Mouse (Mus musculus): ENCODE measurements around the gene Unc45a. TPM values are rescaled to one million over a fixed set of nuclear protein-coding genes. Genes with fewer than 3 reads are reported as not detected.

The Unc45a gene
- total RNA-seq, 2 experiments from 2014 or later, result 11.6 to 12.6 TPM

GRCm38 (mm10) chr7:80368009-80368408 is 27.2 kb upstream of the Unc45a start:
- no peak for DNase-seq

- DNase-seq, result no peak
These were observed 26.4 kb upstream of the Unc45a start for GRCm38 (mm10) chr7:80367232-80367631.

DNA sequence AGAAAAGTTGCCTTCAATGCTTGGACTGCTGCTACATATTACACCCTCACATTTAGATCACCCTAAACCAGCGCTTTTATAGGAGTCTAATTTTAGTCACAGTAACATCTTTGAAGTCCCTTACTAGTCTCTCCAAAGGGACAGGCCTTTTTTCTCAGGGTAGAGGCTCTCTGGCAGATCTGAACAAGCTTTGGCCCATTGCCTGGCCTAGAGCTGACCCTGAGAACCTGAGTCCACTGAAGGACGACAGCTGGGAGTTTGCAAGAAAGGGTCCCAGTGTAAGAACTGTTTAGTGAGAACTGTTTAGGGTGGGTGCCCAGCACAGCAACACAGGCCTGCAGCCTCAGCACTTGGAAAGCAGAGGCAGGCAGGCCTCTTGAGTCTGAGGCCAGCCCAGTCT is 25.0 kb upstream of the Unc45a start:
- DNase-seq, result peak; percentile 61

GRCm38 (mm10) chr7:80360435-80360834 is 19.6 kb upstream of the Unc45a start:
- no peak for DNase-seq

GRCm38 (mm10) chr7:80358039-80358438 is 17.2 kb upstream of the Unc45a start:
- no peak for DNase-seq

- no peak for DNase-seq
These were observed 16.4 kb upstream of the Unc45a start for GRCm38 (mm10) chr7:80357156-80357555.

- DNase-seq, result no peak
These were observed 15.5 kb upstream of the Unc45a start for GRCm38 (mm10) chr7:80356351-80356750.

- peak; percentile 76 for DNase-seq
These were observed 12.1 kb upstream of the Unc45a start for GRCm38 (mm10) chr7:80352920-80353319.

DNA sequence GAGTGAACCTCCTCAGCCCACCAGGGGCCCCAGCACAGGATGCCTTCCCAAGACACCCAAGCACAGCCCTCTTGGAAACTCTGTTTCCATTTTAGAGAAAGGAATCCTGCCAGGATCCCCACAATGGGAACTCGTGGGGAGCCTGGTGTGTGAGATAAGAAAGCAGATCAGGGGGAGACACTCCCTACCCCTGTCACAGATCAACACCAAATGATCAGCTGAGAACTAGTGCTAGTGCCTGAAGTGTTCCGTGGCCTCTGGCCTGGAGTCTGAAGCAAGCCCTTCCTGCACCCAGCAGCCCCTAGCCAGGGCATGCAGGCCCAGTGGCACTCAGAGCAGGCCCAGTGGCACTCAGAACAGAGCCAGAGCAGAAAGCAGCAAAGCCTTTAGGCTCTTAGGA is 10.0 kb upstream of the Unc45a start:
- DNase-seq, result no peak

GRCm38 (mm10) chr7:80347670-80348586 is 7.1 kb upstream of the Unc45a start:
- no peak for DNase-seq

GRCm38 (mm10) chr7:80346830-80347229 is 6.0 kb upstream of the Unc45a start:
- DNase-seq, result no peak

DNA sequence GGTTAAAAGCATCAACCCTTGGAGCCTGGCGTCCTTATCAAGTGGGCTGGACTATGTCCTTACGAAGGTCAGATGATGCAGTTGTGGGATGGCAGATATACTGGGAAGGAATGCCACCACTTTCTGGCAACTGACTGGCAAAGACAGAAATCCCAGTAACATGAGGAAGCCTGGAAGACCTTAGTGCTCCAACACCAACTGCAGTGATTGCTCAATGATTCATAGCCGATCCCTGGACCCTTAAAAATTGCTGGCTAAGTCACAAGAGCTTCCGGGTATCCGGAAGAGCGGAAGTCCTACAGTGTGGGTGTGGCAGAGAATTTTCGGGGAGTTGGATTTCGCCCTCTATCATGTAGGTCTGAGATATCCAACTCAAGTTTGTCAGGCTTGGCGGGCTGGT is 5.4 kb upstream of the Unc45a start:
- no peak for DNase-seq

- DNase-seq, result no peak
These were observed 2.6 kb upstream of the Unc45a start for GRCm38 (mm10) chr7:80343270-80344018.

DNA sequence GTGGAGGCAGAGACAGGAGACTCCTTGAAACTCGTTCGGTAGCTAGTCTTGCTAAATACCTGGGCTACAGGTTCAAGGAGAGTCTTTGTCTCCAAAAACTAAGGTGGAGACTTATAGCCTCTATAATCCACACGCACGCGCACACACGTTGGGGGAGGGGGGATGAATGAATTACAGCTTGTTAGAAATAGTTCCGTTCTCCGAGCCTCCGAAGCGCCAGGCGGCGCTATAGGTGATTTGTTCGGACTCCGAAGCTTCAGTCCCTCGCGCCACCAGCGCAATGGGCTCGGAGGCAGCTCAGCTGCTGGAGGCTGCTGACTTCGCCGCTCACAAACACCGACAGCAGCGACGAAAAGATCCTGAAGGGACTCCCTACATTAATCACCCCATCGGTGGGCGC is 2.1 kb upstream of the Unc45a start, which contains the start of gene Hddc3:
Gene Hddc3 (plus strand): TSS at position 247 of the 400 bp plus-strand sequence.
- DNase-seq, result peak; percentile 87

DNA sequence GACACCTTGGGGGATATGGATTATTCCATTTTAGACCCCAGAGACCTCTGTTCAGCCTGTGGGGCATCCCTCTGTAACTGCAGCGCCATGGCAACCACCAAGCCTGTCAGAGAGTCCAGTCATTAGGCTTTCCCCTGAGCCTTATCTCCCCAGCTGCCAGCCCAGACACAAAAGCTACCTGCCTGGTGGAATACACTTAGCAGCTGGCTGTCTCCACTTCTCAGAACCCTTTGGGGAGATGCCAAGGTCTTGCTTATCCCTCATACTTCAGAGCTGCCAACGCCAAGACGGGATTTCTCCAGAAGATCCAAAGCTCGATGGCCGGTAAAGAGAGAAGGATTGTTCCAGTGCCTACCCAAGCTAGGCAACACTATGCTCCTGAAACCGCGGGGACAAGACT is 988 bp upstream of the Unc45a start:
- DNase-seq, result no peak

DNA sequence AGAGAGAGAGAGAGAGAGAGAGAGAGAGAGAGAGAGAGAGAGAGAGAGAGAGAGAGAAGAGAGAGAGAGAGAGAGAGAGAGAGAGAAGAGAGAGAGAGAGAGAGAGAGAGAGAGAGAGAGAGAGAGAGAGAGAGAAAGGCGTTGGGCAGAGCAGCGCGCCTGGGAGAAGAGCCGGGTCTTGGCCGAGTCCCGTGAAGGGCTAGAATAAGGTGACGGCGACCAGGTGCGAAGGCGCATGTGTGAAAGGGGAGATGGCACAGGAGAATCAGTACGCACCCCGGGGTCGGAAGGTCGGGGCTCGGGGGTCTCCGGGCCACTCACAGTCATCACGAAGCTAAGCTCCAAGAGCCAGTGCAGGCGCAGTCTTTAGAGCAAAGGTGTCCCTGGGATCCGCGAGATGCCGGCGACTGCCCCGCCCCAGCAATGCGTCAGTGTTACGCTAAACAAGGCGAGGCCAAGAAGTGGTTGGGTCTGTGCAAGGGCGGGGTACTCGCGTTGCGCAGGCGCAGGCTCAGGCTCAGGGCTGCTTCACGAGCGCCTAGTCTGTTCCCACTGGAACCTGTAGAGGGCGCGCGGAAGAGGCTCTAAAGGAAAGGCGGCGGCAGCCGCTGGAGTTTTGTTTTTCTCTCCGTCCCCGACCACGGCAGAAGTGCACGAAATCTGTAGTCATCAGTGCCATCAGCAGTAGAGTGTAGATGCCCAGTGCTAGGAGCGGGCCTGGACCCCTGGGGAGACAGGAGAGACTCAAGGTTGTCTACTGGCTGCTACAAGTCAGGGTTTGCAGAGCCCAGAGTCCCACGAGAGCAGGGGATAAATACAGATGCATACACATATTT is 794 bp downstream of the Unc45a start:
- DNase-seq, result peak; percentile 96

- no peak for DNase-seq
These were observed 1.4 kb downstream of the Unc45a start for GRCm38 (mm10) chr7:80339371-80339770.

- no peak for DNase-seq
These were observed 3.9 kb downstream of the Unc45a start for GRCm38 (mm10) chr7:80336932-80337331.

DNA sequence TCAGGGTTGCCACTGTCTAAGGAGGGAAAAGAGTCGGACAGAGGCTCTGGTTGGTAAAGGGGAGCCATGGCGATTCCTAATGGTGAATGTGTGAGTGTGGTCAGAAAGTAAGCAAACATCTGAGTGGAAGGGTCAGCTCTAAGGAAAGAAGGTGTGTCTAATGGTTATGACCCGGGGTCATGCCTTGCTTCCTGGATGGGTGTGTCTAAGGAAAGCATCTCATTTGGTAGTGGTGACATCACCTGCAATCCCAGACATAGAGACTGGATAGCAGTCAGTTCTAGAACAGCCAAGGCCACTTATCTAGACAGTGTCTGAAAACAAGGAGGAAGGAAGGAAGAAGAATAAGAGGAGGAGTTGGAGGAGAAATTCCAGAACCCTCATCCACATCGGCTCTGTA is 6.0 kb downstream of the Unc45a start:
- no peak for DNase-seq

- no peak for DNase-seq
These were observed 9.4 kb downstream of the Unc45a start for GRCm38 (mm10) chr7:80331433-80331832.

DNA sequence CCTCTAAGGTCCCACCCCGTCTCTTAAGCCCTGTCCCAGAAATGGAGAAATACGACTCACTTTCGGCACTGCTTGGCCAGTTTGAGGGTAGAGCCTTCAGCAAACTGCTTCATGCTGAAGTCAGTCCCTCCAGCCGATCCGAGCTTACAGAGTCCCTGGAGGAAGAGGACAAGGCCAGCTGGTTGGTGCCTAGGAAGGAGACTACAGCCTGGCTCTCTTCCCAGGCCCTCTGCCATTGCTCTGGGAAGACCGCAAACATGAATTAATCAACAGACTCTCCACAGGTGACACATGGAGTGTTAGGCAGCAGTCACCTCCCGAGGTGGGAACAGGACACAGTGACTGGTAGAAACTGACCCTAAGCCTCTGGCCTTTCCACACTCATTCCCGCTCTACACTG is 10.5 kb downstream of the Unc45a start:
- DNase-seq, result no peak

GRCm38 (mm10) chr7:80326076-80326475 is 14.7 kb downstream of the Unc45a start:
- no peak for DNase-seq
